Mouse (Mus musculus) stomach, embryonic 15.5 days (tissue): ENCODE measurements around the gene Fam241b. TPM values are rescaled to one million over a fixed set of nuclear protein-coding genes. Genes with fewer than 3 reads are reported as not detected.

Source experiments
- ATAC-seq: fragments of 200-750 bp; cut with Nextera tagmentation; 2 replicates; pipeline ENCODE4 v1.8.0; 2017; ENCODE audit warnings: low read depth, moderate number of reproducible peaks, moderate TSS enrichment; ENCODE audit not compliant: insufficient read depth, low FRiP score
- H3K27ac ChIP-seq: fragments of 300-500 bp; sonication (generic); 2 replicates; pipeline ENCODE4 v1.5.1; 2015; ENCODE audit warnings: mild to moderate bottlenecking, inconsistent platforms
- H3K27me3 ChIP-seq: fragments of 300-500 bp; sonication (generic); replicated peaks from 2 replicates; pipeline ENCODE4 v1.6.1; 2015; ENCODE audit warnings: inconsistent platforms
- H3K36me3 ChIP-seq: fragments of 300-500 bp; sonication (generic); 2 replicates; pipeline ENCODE4 v1.6.1; 2015; ENCODE audit warnings: inconsistent platforms
- H3K4me1 ChIP-seq: fragments of 300-500 bp; sonication (generic); 2 replicates; pipeline ENCODE4 v1.6.1; 2015; ENCODE audit warnings: inconsistent platforms
- H3K4me2 ChIP-seq: fragments of 300-500 bp; sonication (generic); 2 replicates; pipeline ENCODE4 v1.6.1; 2015; ENCODE audit warnings: mild to moderate bottlenecking, inconsistent platforms
- H3K4me3 ChIP-seq: fragments of 300-500 bp; sonication (generic); replicated peaks from 2 replicates; pipeline ENCODE4 v1.5.1; 2015; ENCODE audit warnings: inconsistent platforms
- H3K9ac ChIP-seq: fragments of 300-500 bp; sonication (generic); 2 replicates; pipeline ENCODE4 v1.6.1; 2015; ENCODE audit warnings: inconsistent platforms
- H3K9me3 ChIP-seq: fragments of 300-500 bp; sonication (generic); 2 replicates; pipeline ENCODE4 v1.6.1; 2016; ENCODE audit warnings: inconsistent platforms
- WGBS: fragments of 180-500 bp; shearing (Covaris S2); methylation state at CpG from one replicate; pipeline ENCODE4 v1.1.7; 2015; 5-methylcytosine and 5-hydroxymethylcytosine counted together
- polyA plus RNA-seq: library from polyadenylated mRNA; unstranded; fragments of >200 nt; fragmentation: Nextera tagmentation; extraction: Ambion mirVana; gene quantifications from 2 replicates; pipeline ENCODE4 v1.2.1, GENCODE M21; 2015

Gene Fam241b
- polyA plus RNA-seq, 1 experiment from 2014 or later, result 24.2 TPM

GRCm38 (mm10) chr10:62172841-62173553 lies 29.3 kb upstream of the Fam241b start:
- ATAC-seq, result peak; percentile 31
- H3K4me3 ChIP-seq, result no peak overlapping the region
- H3K27me3 ChIP-seq, result no peaks in the 10 kb centered on the region
- H3K9me3 ChIP-seq, result no peaks in the 10 kb centered on the region
- H3K4me1 ChIP-seq, result 0 out of 2 replicates have a peak, but pooled peaks cover 7% of the 10 kb centered on the region
- no peak overlapping the region for H3K9ac ChIP-seq
- H3K36me3 ChIP-seq, result no peaks in the 10 kb centered on the region
- WGBS, result 10% methylated on average over 9 of the region's 9 CpGs
- H3K4me2 ChIP-seq, result no peak overlapping the region
- no peak overlapping the region for H3K27ac ChIP-seq

DNA sequence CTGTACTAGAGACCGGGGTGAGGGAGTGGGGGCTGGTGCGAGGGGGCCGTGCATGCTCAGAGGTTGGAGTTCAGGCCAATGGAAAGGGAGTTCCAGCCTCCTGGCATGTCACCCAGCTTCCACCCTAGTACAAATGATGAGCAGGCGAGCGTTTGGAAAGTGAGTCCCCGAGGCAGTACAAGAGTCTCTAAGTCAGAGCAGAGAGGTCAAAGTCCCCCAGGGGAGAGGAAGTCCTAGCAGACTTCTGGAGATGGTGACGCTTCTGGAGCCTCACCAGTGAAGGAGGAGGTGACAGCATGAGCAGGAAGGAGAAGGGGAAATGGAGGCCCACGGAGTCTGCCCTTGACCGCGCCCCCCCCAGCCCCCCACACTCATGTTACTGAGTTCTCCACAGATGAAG lies 18.7 kb upstream of the Fam241b start:
- Histone ChIP-seq H3K27me3 (no peaks in the 10 kb centered on the region), H3K9ac (no peak overlapping the region), H3K4me2 (no peak overlapping the region), H3K27ac (no peak overlapping the region), H3K36me3 (no peaks in the 10 kb centered on the region), H3K4me1 (no peaks in the 10 kb centered on the region), H3K4me3 (no peak overlapping the region), H3K9me3 (no peaks in the 10 kb centered on the region)
- no peak for ATAC-seq
- 47% methylated on average over 10 of the region's 10 CpGs for WGBS

DNA sequence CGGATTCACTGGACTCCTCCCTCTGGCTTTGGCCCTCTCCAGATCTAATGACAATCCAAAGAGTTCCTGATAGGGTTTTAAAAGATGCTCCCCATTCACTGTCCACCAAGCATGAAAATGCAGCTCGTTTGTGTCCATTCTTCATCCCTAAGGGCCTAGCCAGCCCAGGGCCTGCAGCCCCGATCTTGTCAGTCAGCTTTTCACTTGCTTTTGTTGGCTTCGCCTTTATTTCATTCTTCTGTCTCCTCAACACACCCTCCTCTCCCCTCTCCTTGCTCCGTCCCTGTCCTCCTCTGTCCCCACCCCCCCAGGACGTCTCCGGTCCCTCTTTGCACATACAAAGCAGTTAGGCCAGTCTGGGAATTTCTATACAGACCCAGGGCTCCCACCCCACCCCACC lies 6.2 kb upstream of the Fam241b start:
- no peaks in the 10 kb centered on the region for H3K36me3 ChIP-seq
- H3K4me1 ChIP-seq, result no peaks in the 10 kb centered on the region
- H3K9ac ChIP-seq, result no peak overlapping the region
- H3K4me3 ChIP-seq, result no peak overlapping the region
- no peaks in the 10 kb centered on the region for H3K9me3 ChIP-seq
- no peak for ATAC-seq
- no peak overlapping the region for H3K27ac ChIP-seq
- WGBS, result 53% methylated on average over 7 of the region's 7 CpGs
- no peak overlapping the region for H3K4me2 ChIP-seq
- no peaks in the 10 kb centered on the region for H3K27me3 ChIP-seq

DNA sequence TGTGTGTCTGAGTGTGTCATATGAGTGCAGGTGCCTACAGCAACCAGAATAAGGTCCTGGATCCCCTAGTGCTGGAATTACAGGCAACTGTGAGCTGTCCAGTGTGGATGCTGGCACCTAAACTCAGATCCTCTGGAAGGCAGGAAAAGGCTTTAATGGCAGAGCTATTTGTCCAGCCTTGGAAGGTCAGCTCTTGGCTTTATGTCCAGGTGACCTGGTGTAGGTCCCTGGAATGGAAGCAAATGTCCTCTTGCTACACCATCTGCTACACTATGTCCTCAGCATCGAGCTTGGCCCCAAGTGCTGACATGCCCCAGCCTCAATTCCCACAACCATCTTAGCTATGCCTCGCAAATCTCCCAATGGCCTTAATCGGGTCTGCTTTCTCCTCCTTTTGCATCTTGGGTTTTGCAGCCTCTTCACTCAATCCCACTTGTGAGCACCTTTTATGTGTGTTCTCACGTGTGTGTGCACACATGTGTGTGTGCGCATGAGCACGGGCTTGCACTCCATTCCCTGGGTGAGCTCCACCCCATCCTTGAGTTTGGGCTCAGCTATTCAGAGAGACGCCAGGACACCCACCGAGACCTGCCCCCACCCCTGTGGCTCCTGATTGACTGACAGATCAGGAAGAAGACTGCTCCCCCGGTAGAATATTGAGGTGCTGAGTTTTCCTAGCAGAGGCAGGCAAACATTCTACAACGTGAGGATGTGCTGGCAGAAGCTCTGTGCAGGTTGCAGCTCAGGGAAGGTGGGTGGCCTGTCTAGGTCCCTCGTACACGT lies 3.9 kb upstream of the Fam241b start:
- no peak overlapping the region for H3K4me2 ChIP-seq
- no peaks in the 10 kb centered on the region for H3K36me3 ChIP-seq
- no peak for ATAC-seq
- no peaks in the 10 kb centered on the region for H3K4me1 ChIP-seq
- H3K9me3 ChIP-seq, result no peaks in the 10 kb centered on the region
- H3K9ac ChIP-seq, result no peak overlapping the region
- no peak overlapping the region for H3K27ac ChIP-seq
- no peaks in the 10 kb centered on the region for H3K27me3 ChIP-seq
- no peak overlapping the region for H3K4me3 ChIP-seq
- 61% methylated on average over 12 of the region's 12 CpGs for WGBS

DNA sequence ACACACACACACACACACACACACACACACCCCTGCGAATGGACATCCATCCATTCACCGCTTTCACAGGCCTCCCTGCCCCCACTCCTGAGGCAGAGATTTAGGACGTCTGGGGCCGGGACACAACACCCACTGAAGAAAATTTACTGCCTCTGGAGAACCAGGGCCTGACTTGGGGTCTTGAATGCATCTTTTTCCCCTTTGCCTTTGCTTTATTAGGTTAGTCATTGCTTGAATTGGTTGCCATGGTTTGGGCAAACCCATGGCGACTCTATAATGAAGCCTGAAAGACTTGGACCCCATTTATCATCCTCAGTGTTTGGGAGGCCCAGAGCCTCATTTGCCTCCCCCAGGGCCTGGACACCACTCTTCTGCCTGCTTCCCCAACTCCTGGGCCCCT lies 2.2 kb upstream of the Fam241b start:
- Histone ChIP-seq H3K4me2 (no peak overlapping the region), H3K36me3 (no peaks in the 10 kb centered on the region), H3K4me1 (no peaks in the 10 kb centered on the region), H3K27me3 (no peaks in the 10 kb centered on the region), H3K4me3 (no peak overlapping the region), H3K27ac (no peak overlapping the region), H3K9ac (no peak overlapping the region), H3K9me3 (no peaks in the 10 kb centered on the region)
- ATAC-seq, result no peak
- 54% methylated on average over 5 of the region's 5 CpGs for WGBS

DNA sequence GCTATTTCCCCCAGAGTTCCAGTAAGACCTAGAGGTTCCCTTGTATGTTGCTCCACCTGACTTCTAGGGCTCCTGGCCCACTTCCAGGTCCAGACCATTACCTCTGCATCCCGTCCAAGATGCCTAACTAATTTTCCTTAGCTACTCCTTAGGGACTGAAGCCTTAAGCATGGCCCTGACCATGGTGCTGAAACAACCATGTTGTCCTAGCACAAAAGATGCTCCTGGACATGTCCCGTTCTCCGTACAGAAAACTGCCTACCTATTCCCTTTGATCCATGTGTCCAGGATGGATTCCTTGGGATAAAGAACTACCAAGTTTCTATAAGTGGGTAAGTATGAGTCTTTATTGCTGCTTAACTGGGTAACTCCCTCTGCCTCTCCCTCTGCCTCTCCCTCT lies 5.7 kb downstream of the Fam241b start:
- Histone ChIP-seq H3K9me3 (no peaks in the 10 kb centered on the region), H3K27me3 (peaks cover 48% of the 10 kb centered on the region), H3K9ac (no peak overlapping the region), H3K36me3 (no peaks in the 10 kb centered on the region), H3K4me2 (no peak overlapping the region), H3K27ac (no peak overlapping the region), H3K4me3 (no peak overlapping the region), H3K4me1 (peaks cover 9% of the 10 kb centered on the region; the same call in 1 of the 2 replicates)
- WGBS, result 16% methylated on average over 3 of the region's 3 CpGs
- ATAC-seq, result no peak

- Histone ChIP-seq H3K27me3 (peaks cover 57% of the 10 kb centered on the region), H3K4me1 (peaks cover 12% of the 10 kb centered on the region; the same call in 1 of the 2 replicates), H3K9ac (no peak overlapping the region), H3K36me3 (no peaks in the 10 kb centered on the region), H3K4me3 (no peak overlapping the region), H3K4me2 (no peak overlapping the region), H3K9me3 (no peaks in the 10 kb centered on the region), H3K27ac (no peak overlapping the region)
- WGBS, result 16% methylated on average over 4 of the region's 4 CpGs
- ATAC-seq, result no peak
Observed at GRCm38 (mm10) chr10:62137150-62137549, 6.6 kb downstream of the Fam241b start.

DNA sequence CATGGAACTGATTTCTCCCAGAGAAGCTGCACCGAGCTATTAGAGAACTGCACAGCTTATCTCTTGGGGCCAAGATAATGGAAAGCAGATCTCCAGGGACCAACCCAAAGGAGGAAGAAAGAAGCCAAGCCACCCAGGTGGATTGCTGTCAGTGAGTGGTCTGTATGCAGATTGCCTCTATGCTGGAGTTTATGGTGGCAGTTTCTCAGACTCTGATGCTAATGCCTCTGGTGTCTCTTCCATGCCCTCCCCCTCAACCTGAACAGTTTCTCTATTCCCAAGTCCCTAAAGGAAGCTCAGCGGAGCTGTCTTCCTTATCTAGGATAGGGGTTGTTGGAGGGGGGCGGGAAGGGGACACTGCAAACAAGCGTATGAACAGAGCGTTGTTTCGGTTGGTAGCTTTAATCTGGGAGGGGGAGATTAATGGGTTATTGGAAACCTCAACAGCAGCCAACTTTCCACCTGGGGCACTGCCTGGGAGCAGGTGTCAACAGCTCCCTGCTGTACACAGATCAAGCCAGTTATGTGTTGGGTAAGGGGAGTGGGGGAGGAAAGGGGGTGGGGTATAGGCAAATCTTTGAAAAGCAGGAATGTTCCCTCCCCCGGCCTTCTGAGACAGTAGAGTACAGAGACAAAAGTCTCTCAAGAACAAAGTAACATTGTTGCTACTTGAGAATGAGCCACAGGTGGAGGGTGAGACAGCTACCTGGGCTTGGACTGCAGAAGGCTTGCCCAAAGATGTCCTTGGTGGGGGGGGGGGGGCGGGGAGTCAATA lies 7.8 kb downstream of the Fam241b start:
- Histone ChIP-seq H3K27ac (no peak overlapping the region), H3K4me3 (no peak overlapping the region), H3K36me3 (no peaks in the 10 kb centered on the region), H3K9me3 (no peaks in the 10 kb centered on the region), H3K4me2 (no peak overlapping the region), H3K27me3 (peaks cover 70% of the 10 kb centered on the region), H3K4me1 (peaks cover 12% of the 10 kb centered on the region; the same call in 1 of the 2 replicates), H3K9ac (no peak overlapping the region)
- ATAC-seq, result no peak
- WGBS, result 5% methylated on average over 8 of the region's 8 CpGs

DNA sequence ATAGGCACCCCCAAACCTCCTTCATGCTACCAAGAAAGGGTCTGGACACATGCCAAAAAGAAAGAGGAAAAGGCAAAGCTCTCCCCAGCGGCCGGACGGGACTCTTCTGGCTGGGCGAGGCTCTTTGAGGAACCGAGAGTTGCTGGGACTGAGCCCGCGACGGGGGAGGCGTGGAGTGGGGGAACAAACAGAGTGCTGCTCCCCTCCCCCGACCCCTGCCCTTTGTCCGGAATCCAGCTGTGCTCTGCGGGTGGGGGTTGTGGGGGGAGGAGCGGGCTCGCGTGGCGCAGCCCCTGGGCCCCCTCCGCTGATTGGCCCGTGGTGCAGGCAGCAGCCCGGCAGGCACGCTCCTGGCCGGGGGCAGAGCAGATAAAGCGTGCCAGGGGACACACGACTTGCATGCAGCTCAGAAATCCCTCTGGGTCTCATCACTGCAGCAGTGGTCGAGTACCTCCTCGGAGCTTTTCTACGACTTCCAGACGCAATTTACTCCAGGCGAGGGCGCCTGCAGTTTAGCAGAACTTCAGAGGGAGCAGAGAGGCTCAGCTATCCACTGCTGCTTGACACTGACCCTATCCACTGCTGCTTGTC lies 10.9 kb downstream of the Fam241b start, which contains the start of gene Neurog3:
Gene Neurog3 (plus strand): TSS at position 400 of the 591 bp plus-strand sequence.
- no peaks in the 10 kb centered on the region for H3K9me3 ChIP-seq
- H3K27ac ChIP-seq, result no peak within 1 kb of the TSS
- ATAC-seq, result no peak
- H3K27me3 ChIP-seq, result peaks cover 99% of the 10 kb centered on the region
- H3K4me2 ChIP-seq, result peak within 1 kb of the TSS; percentile 58
- no peaks in the 10 kb centered on the region for H3K36me3 ChIP-seq
- H3K4me1 ChIP-seq, result peaks cover 12% of the 10 kb centered on the region; the same call in 1 of the 2 replicates
- H3K4me3 ChIP-seq, result peak within 1 kb of the TSS; percentile 25
- 1% methylated on average over 29 of the region's 29 CpGs for WGBS
- H3K9ac ChIP-seq, result no peak within 1 kb of the TSS

GRCm38 (mm10) chr10:62128316-62128951 lies 15.3 kb downstream of the Fam241b start:
- Histone ChIP-seq H3K27ac (no peak overlapping the region), H3K9me3 (no peaks in the 10 kb centered on the region), H3K4me2 (no peak overlapping the region), H3K9ac (no peak overlapping the region), H3K4me3 (no peak overlapping the region), H3K36me3 (no peaks in the 10 kb centered on the region), H3K27me3 (peaks cover 69% of the 10 kb centered on the region), H3K4me1 (peaks cover 8% of the 10 kb centered on the region; the same call in 1 of the 2 replicates)
- no peak for ATAC-seq
- whole genome bisulfite sequencing, result under 1% methylated on average over 32 of the region's 32 CpGs

DNA sequence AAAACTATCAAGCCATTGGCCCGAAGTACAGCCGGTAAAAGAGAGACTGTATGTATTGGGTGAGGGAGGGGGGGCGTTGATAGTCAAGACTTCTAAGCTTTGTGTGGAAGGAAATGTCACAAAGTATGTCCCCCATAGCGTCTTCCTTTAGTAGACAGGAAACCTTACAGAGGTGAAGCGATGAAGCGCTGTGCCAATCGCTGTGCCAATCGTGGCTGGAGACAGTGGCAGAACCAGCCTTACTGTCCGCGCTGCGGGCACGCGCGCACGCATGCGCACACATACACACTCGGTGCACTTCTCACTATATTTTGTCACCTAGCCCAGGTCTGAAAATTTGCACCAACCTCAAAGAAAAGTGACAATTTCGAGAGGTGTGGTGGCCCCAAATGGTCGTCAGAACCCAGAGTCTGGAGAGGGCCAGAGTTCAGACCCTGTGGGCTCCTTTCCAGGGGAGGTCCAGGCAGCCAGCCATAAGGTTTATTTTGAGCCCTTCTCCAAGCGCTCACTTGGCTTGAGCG lies 15.9 kb downstream of the Fam241b start:
- Histone ChIP-seq H3K4me2 (no peak overlapping the region; the same call in 1 of the 2 replicates), H3K4me1 (peaks cover 1% of the 10 kb centered on the region; the same call in 1 of the 2 replicates), H3K27ac (no peak overlapping the region), H3K4me3 (no peak overlapping the region), H3K9ac (no peak overlapping the region), H3K27me3 (peaks cover 62% of the 10 kb centered on the region), H3K9me3 (no peaks in the 10 kb centered on the region), H3K36me3 (no peaks in the 10 kb centered on the region)
- 38% methylated on average over 21 of the region's 21 CpGs for WGBS
- ATAC-seq, result no peak
